Mouse (Mus musculus) hindbrain, embryonic 10.5 days (tissue): Measurements from ENCODE around the gene Ptov1. TPM values are rescaled to one million over a fixed set of nuclear protein-coding genes. Genes with fewer than 3 reads are reported as not detected.
A peak's percentile ranks its signal among the peaks of the same experiment; 100 is the strongest.

Source experiments
- DNase-seq: peaks from one replicate; pipeline ENCODE4 v3.0.0-alpha.2; 2017; ENCODE audit warnings: low spot score
- H3K27ac ChIP-seq: fragments of 300-500 bp; sonication (generic); 2 replicates; pipeline ENCODE4 v1.5.1; 2016; ENCODE audit warnings: mild to moderate bottlenecking, moderate library complexity
- H3K27me3 ChIP-seq: fragments of 300-500 bp; sonication (generic); 2 replicates; pipeline ENCODE4 v1.6.1; 2016; ENCODE audit warnings: mild to moderate bottlenecking; ENCODE audit not compliant: poor library complexity, insufficient read depth, severe bottlenecking
- H3K36me3 ChIP-seq: fragments of 300-500 bp; sonication (generic); 2 replicates; pipeline ENCODE4 v1.6.1; 2016; ENCODE audit warnings: mild to moderate bottlenecking, moderate library complexity
- H3K4me1 ChIP-seq: fragments of 300-500 bp; sonication (generic); replicated peaks from 2 replicates; pipeline ENCODE4 v1.6.1; 2016; ENCODE audit warnings: mild to moderate bottlenecking
- H3K4me3 ChIP-seq: fragments of 300-500 bp; sonication (generic); 2 replicates; pipeline ENCODE4 v1.5.1; 2016; ENCODE audit warnings: mild to moderate bottlenecking, moderate library complexity
- H3K9me3 ChIP-seq: fragments of 300-500 bp; sonication (generic); 2 replicates; pipeline ENCODE4 v1.6.1; 2016; ENCODE audit warnings: mild to moderate bottlenecking, moderate library complexity
- WGBS: fragments of 180-500 bp; shearing (Covaris S2); methylation state at CpG from one replicate; pipeline ENCODE4 v1.1.7; 2016; 5-methylcytosine and 5-hydroxymethylcytosine counted together
- polyA plus RNA-seq: library from polyadenylated mRNA; unstranded; fragments of >200 nt; fragmentation: Nextera tagmentation; extraction: Ambion mirVana; gene quantifications from 2 replicates; pipeline ENCODE4 v1.2.1, GENCODE M21; 2016

Gene Ptov1
- polyA plus RNA-seq, 1 experiment from 2014 or later: 579 TPM

DNA sequence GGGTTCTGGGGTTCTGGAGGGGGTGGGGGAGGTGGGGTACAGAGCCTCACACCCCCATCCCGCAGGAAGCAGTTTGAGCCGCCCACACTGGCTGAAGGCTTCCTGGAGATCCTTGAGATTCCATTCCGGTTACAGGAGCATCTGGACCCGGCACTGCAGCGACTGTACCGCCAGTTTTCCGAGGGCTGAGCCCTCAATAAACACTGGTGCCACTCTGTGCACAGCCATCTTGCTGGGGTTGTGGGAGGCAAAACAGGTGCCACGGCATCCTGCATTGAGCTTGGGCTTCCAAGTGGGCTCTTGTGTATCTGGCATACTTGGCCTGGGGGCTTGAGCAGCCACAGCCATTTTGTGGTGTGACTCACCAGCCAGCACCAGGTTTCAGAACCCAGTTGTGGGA is 7.2 kb downstream of the Ptov1 start:
- DNase-seq: no peak
- H3K36me3 ChIP-seq: peaks cover 83% of the 10 kb centered on the region
- H3K27ac ChIP-seq: no peak overlapping the region
- WGBS: 92% methylated on average over 8 of the region's 8 CpGs
- H3K27me3 ChIP-seq: no peaks in the 10 kb centered on the region
- H3K4me3 ChIP-seq: no peak overlapping the region
- H3K9me3 ChIP-seq: no peaks in the 10 kb centered on the region
- H3K4me1 ChIP-seq: peaks cover 63% of the 10 kb centered on the region

DNA sequence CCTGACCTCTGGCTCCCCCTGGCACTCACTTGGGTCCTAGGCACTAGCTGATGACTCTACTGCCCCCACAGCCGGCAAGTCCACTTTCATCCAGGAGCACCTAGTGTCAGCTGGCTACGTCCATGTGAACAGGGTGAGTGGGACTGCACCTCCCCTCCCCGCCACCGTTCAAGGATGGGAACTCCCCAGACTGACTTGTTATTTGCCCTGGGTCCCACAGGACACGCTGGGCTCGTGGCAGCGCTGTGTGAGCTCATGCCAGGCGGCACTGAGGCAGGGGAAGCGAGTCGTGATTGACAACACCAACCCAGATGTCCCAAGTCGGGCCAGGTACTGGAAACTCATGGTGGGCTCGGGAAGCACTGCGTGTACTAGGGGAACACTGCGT is 8.2 kb downstream of the Ptov1 start:
- WGBS: 89% methylated on average over 14 of the region's 14 CpGs
- H3K9me3 ChIP-seq: no peaks in the 10 kb centered on the region
- H3K27ac ChIP-seq: peak overlapping the region; percentile 50; the same call in 1 of the 2 replicates
- 0 out of 2 replicates have a peak overlapping the region, but pooled peaks have one; percentile 29 for H3K4me3 ChIP-seq
- H3K27me3 ChIP-seq: no peaks in the 10 kb centered on the region
- H3K36me3 ChIP-seq: peaks cover 73% of the 10 kb centered on the region
- H3K4me1 ChIP-seq: peaks cover 63% of the 10 kb centered on the region
- DNase-seq: no peak

DNA sequence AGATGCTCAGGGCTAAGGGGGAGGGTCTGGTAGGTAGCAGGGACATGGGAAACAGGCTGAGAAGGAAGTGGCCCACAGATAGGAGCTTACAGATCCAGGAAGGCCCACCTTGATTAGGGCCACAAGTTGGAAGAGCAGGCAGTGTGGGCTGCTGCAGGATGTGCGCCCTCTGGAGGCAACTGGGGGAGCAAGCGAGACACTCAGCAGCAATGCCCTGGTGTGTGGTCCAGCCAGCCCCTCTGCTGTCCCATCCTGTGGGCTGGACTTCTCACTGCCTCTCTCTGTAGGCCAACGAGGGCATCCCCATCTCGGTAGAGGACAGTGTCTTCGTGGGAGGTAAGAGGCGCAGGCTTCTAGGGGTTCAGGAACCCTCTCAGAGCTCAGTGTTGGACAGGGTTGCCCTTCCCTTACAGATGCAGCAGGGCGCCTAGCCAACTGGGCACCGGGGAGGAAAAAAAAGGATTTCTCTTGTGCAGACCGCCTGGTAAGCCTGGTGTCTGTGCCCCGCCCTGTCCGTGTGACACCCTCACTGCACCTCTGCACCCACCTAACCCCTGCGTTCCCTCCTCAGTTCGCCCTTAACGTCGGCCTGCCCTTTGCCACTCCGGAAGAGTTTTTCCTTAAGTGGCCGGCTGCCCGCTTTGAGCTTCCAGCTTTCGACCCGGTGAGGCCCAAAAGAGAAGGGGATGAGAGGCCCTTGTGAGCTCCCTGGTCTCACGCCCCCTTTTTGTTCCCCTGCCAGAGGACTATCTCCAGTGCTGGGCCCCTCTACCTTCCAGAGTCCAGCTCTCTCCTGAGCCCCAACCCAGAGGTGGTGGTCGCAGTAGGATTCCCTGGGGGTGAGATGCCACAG is 8.8 kb downstream of the Ptov1 start:
- peaks cover 63% of the 10 kb centered on the region for H3K4me1 ChIP-seq
- peak overlapping the region; percentile 29 for H3K4me3 ChIP-seq
- H3K9me3 ChIP-seq: no peaks in the 10 kb centered on the region
- H3K27me3 ChIP-seq: no peaks in the 10 kb centered on the region
- WGBS: 62% methylated on average over 22 of the region's 22 CpGs
- peak; percentile 83 for DNase-seq
- H3K27ac ChIP-seq: peak overlapping the region; percentile 50
- H3K36me3 ChIP-seq: peaks cover 67% of the 10 kb centered on the region

DNA sequence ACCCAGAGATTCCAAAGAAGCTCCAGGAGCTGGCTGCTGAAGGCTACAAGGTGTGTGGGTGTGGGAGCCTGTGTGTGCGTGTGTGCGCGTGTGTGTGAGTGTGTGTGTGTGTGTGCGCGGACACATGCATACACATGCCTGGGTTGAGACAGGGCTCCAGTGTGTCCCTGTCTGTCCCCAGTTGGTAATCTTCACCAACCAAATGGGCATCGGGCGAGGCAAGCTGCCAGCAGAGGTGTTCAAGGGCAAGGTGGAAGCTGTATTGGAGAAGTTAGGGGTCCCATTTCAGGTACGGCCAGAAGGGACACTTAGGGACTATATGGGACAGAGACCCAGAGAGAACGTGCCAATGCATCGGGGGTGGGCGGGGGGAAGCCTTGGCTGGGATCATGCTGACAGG is 9.7 kb downstream of the Ptov1 start:
- DNase-seq: no peak
- Histone ChIP-seq H3K27ac (no peak overlapping the region), H3K27me3 (no peaks in the 10 kb centered on the region), H3K4me3 (peak overlapping the region; percentile 29; the same call in 1 of the 2 replicates), H3K36me3 (peaks cover 58% of the 10 kb centered on the region), H3K4me1 (peaks cover 64% of the 10 kb centered on the region), H3K9me3 (no peaks in the 10 kb centered on the region)
- WGBS: 92% methylated on average over 11 of the region's 11 CpGs

DNA sequence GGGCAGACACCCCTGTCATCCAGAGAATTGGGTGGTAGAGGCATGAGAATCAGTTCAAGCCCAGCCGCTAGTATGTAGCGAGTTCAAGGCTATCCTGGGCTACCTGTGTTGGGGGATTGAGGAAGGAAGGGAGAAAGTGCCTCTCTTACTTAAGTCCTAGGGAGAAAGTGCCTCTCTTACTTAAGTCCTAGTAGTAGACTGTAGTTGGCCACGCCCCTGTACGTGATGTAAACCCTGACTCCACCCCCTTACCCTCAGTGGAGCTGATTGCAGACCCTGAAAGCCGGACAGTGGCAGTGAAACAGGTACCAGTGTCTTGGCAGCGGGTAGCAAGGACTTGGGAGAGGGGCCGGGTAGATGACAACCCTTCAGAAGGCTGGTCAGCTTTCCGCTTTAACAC is 11.7 kb downstream of the Ptov1 start:
- whole genome bisulfite sequencing: 28% methylated on average over 8 of the region's 8 CpGs
- no peak for DNase-seq
- H3K27ac ChIP-seq: peak overlapping the region; percentile 95

DNA sequence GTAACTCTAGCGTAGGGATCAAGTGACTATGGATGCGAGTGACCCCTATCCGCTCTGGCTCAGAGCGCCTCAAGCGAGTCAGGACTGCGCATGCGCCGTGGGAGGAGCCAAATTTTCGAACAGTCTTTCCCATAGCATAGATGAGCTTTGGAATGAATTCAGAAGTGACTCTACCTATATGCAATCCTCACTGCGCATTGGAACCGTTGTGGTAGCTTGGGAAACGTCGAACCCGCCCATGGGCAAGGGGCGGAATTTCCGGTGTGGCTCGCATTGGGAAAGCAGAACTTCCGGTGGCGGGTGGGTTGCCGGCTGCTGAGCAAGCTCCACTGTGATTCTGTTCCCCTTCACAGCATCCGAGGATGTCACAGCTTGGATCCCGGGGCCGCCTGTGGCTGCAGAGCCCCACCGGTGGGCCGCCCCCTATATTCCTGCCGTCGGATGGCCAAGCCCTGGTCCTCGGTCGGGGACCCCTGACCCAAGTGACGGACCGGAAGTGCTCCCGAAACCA is 12.5 kb downstream of the Ptov1 start, which contains the start of gene Pnkp:
Pnkp (plus strand) TSS at position 98 of the 511 bp plus-strand sequence.
- H3K27ac ChIP-seq: peak within 1 kb of the TSS; percentile 95
- peaks cover 47% of the 10 kb centered on the region for H3K36me3 ChIP-seq
- peak within 1 kb of the TSS; percentile 91 for H3K4me3 ChIP-seq
- no peaks in the 10 kb centered on the region for H3K9me3 ChIP-seq
- H3K4me1 ChIP-seq: peaks cover 85% of the 10 kb centered on the region
- DNase-seq: peak; percentile 91
- H3K27me3 ChIP-seq: no peaks in the 10 kb centered on the region
- WGBS: under 1% methylated on average over 32 of the region's 32 CpGs

More for the DNA sequence above, 11.7 kb downstream of the Ptov1 start:
- Histone ChIP-seq H3K4me3 (peak overlapping the region; percentile 91), H3K4me1 (peaks cover 80% of the 10 kb centered on the region), H3K9me3 (no peaks in the 10 kb centered on the region), H3K36me3 (peaks cover 47% of the 10 kb centered on the region), H3K27me3 (no peaks in the 10 kb centered on the region)

DNA sequence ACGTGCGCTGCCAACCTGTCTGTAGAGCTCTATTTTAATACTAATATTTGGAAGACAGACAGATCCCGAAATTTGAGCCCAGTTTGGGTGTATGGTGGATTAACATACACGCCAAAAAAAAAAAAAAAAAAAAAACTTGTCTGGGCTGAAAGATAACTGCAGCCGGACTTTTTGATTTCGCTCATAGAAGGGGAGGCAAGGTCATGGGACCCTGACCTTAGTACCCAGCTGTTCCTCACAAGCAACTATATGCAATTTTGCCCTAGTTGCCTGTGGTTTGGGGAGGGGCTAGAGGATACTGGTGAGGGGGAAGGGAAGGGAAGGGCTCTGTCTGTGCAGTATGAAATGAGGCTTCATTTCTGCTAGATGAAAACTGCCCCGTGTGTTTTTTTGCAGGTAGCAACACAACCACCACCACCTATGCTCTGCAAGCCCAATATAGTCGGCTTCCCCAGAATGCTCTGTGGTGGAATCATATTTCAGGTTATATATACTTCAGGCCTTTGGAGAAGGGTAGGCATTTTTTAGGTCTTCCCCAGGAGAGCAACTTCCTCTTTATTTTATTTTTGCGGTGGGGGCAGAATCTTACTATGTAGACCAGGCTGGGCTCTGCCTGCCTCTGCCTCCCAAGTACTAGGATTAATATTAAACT is 13.2 kb downstream of the Ptov1 start:
- whole genome bisulfite sequencing: 66% methylated on average over 9 of the region's 9 CpGs
- H3K4me3 ChIP-seq: peak overlapping the region; percentile 91
- peaks cover 90% of the 10 kb centered on the region for H3K4me1 ChIP-seq
- H3K36me3 ChIP-seq: peaks cover 47% of the 10 kb centered on the region
- no peaks in the 10 kb centered on the region for H3K9me3 ChIP-seq
- H3K27me3 ChIP-seq: no peaks in the 10 kb centered on the region
- peak overlapping the region; percentile 95 for H3K27ac ChIP-seq
- no peak for DNase-seq

DNA sequence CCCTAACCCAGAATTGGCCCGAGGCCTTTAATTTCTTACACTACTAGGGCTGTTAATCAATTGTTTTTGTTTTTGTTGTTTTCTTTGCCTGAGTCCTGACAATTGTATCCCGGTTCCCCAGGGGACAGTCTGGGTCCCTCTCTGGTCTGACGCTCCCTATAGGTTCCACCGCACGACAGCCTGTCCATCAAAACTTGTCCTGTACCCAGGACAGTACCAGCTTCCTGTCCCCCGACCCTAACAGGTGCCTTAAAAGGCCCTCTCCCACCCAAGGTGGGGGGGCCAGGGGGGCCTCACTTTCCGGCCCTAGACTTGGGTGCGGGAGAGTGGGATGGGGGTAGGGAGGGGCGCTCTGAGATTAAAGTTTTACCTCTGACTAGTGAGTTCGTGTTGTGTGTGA is 14.6 kb downstream of the Ptov1 start:
- H3K27me3 ChIP-seq: no peaks in the 10 kb centered on the region
- H3K27ac ChIP-seq: peak overlapping the region; percentile 87
- WGBS: 42% methylated on average over 10 of the region's 10 CpGs
- H3K36me3 ChIP-seq: peaks cover 37% of the 10 kb centered on the region
- H3K4me1 ChIP-seq: peaks cover 90% of the 10 kb centered on the region
- H3K4me3 ChIP-seq: peak overlapping the region; percentile 58
- no peak for DNase-seq
- no peaks in the 10 kb centered on the region for H3K9me3 ChIP-seq

DNA sequence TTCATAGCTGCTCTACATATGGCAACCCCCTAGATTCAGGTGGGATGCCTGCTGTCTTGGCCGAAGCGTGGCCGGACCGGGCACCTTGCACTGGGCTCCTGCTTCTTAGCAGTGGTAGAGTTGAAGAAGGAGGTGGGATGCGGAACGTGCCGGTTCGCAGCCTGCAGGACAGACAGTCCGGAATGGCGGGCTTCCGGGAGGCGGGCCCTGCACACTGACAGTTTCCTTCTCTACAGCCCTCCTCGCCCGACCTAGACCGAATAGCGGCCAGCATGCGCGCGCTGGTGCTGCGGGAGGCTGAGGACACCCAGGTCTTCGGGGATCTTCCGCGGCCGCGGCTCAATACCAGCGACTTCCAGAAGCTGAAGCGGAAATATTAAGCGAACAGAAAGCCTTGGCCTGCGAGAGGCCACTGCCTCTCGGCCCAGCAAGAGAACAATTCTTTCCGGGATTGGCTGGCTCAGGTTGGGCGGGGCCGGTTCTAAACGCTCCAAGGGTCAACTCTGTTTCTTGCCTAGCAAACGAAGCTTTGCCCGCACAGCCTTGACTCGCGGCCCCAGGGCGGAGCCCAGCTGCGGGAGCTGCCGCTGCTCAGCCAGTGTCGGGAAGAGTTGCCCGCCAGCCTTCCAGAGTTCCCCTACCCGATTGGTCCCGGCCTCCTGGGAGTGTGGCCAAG is 15.1 kb downstream of the Ptov1 start:
- no peaks in the 10 kb centered on the region for H3K27me3 ChIP-seq
- H3K27ac ChIP-seq: peak overlapping the region; percentile 87
- H3K9me3 ChIP-seq: no peaks in the 10 kb centered on the region
- H3K4me1 ChIP-seq: peaks cover 85% of the 10 kb centered on the region
- WGBS: 1% methylated on average over 45 of the region's 45 CpGs
- DNase-seq: peak; percentile 84
- peak overlapping the region; percentile 58 for H3K4me3 ChIP-seq
- peaks cover 31% of the 10 kb centered on the region for H3K36me3 ChIP-seq

DNA sequence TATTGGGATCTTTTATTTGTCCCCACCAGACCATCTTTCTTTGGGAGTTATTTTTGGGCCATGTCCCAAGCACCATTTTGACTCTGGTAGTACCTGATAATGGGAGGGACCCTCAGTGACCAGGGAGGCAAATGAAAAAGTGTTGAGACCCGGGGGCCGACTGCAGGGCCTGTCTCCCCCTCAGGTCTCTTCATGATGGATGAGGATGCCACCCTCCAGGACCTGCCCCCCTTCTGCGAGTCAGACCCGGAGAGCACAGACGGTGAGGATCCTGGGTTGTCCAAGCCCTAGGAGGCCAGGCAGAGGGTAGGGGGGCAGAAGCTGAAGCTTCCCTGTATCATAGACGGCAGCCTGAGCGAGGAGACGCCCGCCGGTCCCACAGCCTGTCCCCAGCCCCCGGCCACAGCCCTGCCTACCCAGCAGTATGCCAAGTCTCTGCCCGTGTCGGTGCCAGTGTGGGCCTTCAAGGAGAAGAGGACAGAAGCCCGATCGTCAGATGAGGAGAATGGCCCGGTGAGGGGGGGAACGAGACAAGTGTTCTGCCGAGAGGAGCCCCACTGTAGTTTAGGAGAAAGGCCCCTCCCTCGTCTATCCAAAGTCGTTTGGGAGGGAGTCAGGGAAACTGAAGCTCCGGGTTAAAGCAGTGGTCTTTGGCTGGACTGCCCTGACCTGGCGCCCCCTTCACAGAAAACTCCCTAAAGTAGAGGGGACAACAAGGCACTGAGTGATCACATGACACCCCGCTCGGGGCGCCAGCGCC is 15.8 kb downstream of the Ptov1 start:
- 35% methylated on average over 26 of the region's 26 CpGs for WGBS

DNA sequence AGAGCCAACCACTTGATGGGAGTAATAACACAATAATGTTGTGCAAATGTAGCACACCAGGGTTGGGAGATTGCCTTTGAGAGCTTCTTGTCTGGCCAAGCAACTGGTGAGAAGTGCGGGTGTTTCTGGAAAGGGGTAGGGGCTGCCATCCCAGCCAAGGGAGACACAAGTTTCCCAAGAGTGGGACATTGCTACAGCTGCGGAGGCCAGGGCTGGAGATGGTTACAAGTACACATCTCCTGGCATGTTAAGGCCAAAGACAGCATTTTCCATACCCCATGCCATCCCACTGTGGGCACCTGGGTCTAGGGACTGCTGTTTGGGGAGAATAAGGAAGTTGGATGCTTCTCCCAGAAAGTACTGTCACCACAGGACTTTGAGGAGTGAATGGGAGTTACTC is 16.5 kb downstream of the Ptov1 start:
- Histone ChIP-seq H3K27me3 (no peaks in the 10 kb centered on the region), H3K9me3 (no peaks in the 10 kb centered on the region), H3K4me1 (peaks cover 83% of the 10 kb centered on the region), H3K4me3 (peak overlapping the region; percentile 58), H3K27ac (no peak overlapping the region; the same call in 1 of the 2 replicates), H3K36me3 (peaks cover 27% of the 10 kb centered on the region)
- 92% methylated on average over 2 of the region's 2 CpGs for WGBS
- no peak for DNase-seq

More for the DNA sequence above, 15.8 kb downstream of the Ptov1 start:
- Histone ChIP-seq H3K27me3 (no peaks in the 10 kb centered on the region), H3K9me3 (no peaks in the 10 kb centered on the region), H3K27ac (peak overlapping the region; percentile 87), H3K4me1 (peaks cover 86% of the 10 kb centered on the region), H3K36me3 (peaks cover 27% of the 10 kb centered on the region), H3K4me3 (peak overlapping the region; percentile 58)
- DNase-seq: no peak
